Mouse (Mus musculus) heart, postnatal 4 days (tissue): ENCODE results near the gene AI987944. TPM values are rescaled to one million over a fixed set of nuclear protein-coding genes. Genes with fewer than 3 reads are reported as not detected.

Experiments
- DNase-seq: peaks from one replicate; pipeline ENCODE4 v3.0.0; 2021
- total RNA-seq, 2 experiments: library from RNA; stranded (reverse); gene quantifications; 2 replicates each; pipeline ENCODE4 v1.2.3; 2021

AI987944 gene
- total RNA-seq: 1 to 10 TPM; 8.2 to 8.6 TPM

- DNase-seq: peak; percentile 82
Measured at GRCm38 (mm10) chr7:41393048-41393971, at the start of gene AI987944. AI987944 (minus strand) TSS chr7:41393379.

- no peak for DNase-seq
Measured at GRCm38 (mm10) chr7:41394130-41394529, 951 bp upstream of the AI987944 start.

Other genes with a start within 250 kb of the AI987944 start
- gene Gm5592, start 239.5 kb downstream of the AI987944 start, total RNA-seq: not detected
- gene Vmn2r57, start 55.3 kb upstream of the AI987944 start, total RNA-seq: under 1 TPM; 0.07 to 0.09 TPM
- under 1 TPM; 0.12 to 0.23 TPM for gene Gm20449, start 106.0 kb upstream of the AI987944 start, total RNA-seq
- 1 to 10 TPM; 5.1 to 6.0 TPM for gene AW146154, start 106.5 kb upstream of the AI987944 start, total RNA-seq
- not detected for gene Gm6871, start 180.3 kb upstream of the AI987944 start, total RNA-seq
- 10 to 100 TPM; 10.9 to 11.6 TPM for gene 2610021A01Rik, start 205.9 kb upstream of the AI987944 start, total RNA-seq
- gene Zfp788, start 239.8 kb upstream of the AI987944 start, total RNA-seq: 10 to 100 TPM in 1 of 2 experiments, 1 to 10 TPM in 1; 8.6 to 11.3 TPM